Mouse (Mus musculus): Measurements from ENCODE around the gene Qsox1. TPM values are rescaled to one million over a fixed set of nuclear protein-coding genes. Genes with fewer than 3 reads are reported as not detected.

The Qsox1 gene
- polyA plus RNA-seq (2012; rRNA removed) = 35.0 and 36.1 TPM in 2 replicates

- TF ChIP-seq POLR2A (IDR thresholded peaks at IDR 0.05; ENCODE audit: borderline replicate concordance, extremely low read depth, insufficient read depth, insufficient read length, poor library complexity, severe bottlenecking) (no peak; the same call in 1 of the 2 replicates), CTCF (IDR thresholded peaks at IDR 0.05; ENCODE audit: borderline replicate concordance, extremely low read depth, insufficient read depth, insufficient read length) (no peak)
- DNase-seq (ENCODE audit: low read depth) = peak; percentile 94
These were observed at the start of gene Qsox1 for GRCm38 (mm10) chr1:155812581-155813499. Gene Qsox1 (minus strand): TSS chr1:155812889.

DNA sequence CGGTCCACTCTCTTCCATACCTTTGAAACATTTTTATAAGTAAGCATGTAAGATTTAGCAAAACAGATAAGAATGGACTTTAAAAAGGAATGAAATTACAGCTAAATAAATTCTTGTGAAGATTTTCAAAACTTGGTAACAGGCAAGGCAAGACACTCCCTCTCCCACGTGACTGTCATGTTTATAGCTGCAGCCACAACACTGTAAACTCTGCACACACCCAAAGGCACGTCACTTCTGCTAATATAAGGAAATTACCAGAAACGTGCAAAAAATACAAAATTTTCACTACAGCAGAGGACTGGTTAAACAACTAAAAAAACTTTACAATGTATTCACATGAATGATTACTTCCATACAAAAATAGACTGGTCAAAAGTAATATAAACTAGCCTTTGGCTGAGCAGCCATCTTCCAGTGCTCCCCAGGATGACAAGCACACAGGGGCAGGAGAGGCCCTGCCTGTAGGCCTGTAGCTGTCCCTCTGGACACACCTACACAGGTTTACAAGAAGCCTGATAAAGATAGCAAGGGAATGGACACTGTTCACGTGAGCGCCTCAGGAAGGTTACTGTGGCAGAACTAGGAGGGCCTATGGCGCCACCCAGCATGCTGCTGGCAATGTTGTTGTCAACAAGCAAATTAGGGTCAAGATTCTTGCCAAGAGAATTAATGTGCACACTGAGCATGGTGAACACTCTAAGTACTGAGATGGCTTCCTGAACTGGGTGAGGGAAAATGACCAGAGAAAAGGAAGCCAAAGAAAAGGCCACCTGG, 42.4 kb upstream of the Qsox1 start:
- peak; percentile 31 for DNase-seq (ENCODE audit: low read depth)

GRCm38 (mm10) chr1:155853009-155853408, 40.3 kb upstream of the Qsox1 start:
- TF ChIP-seq CTCF (IDR thresholded peaks at IDR 0.05; ENCODE audit: borderline replicate concordance, extremely low read depth, insufficient read depth, insufficient read length) (no peak), POLR2A (IDR thresholded peaks at IDR 0.05; ENCODE audit: borderline replicate concordance, extremely low read depth, insufficient read depth, insufficient read length, poor library complexity, severe bottlenecking) (no peak)
- DNase-seq (ENCODE audit: low read depth) = no peak

More for the DNA sequence above, 42.4 kb upstream of the Qsox1 start:
- TF ChIP-seq CTCF (IDR thresholded peaks at IDR 0.05; ENCODE audit: borderline replicate concordance, extremely low read depth, insufficient read depth, insufficient read length) (no peak), POLR2A (IDR thresholded peaks at IDR 0.05; ENCODE audit: borderline replicate concordance, extremely low read depth, insufficient read depth, insufficient read length, poor library complexity, severe bottlenecking) (no peak)

DNA sequence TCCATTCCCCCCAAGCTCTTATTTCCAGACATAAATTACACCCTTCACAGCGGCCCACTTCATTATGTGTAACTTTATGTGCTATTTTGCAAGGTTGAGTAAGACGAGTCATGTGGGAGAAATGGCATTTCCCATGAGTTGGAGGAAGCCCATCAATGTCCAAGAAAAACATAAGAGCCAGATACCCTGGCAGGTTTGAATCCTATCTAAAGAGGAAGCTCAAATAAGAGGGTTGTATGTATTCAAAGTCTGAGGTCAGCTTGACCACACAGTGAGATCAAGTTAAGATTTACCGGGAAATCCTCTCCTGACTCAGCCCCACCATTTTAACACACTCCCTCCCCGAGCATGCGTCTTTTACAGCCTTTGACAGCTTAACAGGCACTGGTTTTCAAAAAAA, 31.5 kb upstream of the Qsox1 start:
- DNase-seq (ENCODE audit: low read depth) = no peak
- TF ChIP-seq POLR2A (IDR thresholded peaks at IDR 0.05; ENCODE audit: borderline replicate concordance, extremely low read depth, insufficient read depth, insufficient read length, poor library complexity, severe bottlenecking) = no peak
- no peak for TF ChIP-seq CTCF (IDR thresholded peaks at IDR 0.05; ENCODE audit: borderline replicate concordance, extremely low read depth, insufficient read depth, insufficient read length)

DNA sequence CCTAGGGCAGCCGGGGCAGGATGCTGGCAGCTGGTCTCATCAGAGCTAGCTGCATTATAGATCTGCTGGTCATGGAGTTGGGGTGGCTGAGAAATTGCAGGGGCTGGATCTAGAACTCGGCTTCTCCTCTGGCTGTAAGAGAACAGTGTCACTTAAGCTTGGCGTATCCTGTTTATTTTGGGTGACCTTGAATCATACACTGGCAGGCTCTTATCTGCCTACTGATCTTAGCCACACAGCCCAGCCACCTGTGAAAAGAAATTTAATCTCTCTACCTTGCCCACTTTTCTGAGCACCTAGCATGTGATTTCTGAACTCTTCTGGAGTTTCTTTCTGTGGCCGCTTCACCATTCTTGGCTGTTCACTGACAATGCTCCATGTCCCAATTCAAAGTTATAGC, 30.8 kb upstream of the Qsox1 start:
- no peak for TF ChIP-seq POLR2A (IDR thresholded peaks at IDR 0.05; ENCODE audit: borderline replicate concordance, extremely low read depth, insufficient read depth, insufficient read length, poor library complexity, severe bottlenecking)
- no peak for TF ChIP-seq CTCF (IDR thresholded peaks at IDR 0.05; ENCODE audit: borderline replicate concordance, extremely low read depth, insufficient read depth, insufficient read length)
- DNase-seq (ENCODE audit: low read depth) = no peak

DNA sequence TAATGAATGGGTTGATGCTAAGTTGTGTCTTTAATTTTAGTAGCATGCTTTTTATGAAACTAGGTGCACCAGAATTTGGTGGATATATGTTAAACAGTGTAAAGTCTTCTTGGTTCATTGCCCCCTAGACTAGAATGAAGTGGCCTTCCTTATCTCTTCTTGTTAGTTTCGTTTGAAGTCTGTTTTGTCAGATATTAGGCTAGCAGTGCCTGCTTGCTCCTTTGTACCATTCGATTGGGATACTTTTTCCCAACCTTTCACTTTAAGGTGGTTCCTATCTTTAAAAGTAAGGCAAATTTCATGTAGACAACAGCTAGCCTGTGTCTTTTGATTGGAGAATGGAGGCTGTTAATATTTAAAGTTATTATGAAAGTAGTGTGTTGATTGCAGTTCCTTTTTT, 23.0 kb upstream of the Qsox1 start:
- no peak for DNase-seq (ENCODE audit: low read depth)
- TF ChIP-seq CTCF (IDR thresholded peaks at IDR 0.05; ENCODE audit: borderline replicate concordance, extremely low read depth, insufficient read depth, insufficient read length) (no peak), POLR2A (IDR thresholded peaks at IDR 0.05; ENCODE audit: borderline replicate concordance, extremely low read depth, insufficient read depth, insufficient read length, poor library complexity, severe bottlenecking) (no peak)

DNA sequence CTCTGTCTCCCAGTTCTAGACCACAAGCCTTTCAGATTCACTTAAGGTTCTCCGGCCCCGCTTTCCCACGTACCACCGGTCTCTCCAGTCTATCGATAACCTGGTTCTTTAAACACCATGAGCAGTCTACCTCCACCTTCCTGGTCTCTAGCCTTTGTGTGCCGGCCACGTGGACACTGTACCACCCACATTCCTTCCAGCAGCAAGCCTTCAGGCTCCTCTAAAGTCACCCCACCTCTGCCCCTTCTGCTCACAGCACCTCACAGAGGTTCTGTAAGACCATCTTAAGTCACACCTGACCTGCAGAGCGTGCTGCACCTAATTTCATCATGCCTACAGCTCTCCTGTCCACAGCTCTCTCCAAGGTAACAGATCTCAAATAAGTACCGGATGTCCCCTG, 20.9 kb upstream of the Qsox1 start:
- no peak for DNase-seq (ENCODE audit: low read depth)

DNA sequence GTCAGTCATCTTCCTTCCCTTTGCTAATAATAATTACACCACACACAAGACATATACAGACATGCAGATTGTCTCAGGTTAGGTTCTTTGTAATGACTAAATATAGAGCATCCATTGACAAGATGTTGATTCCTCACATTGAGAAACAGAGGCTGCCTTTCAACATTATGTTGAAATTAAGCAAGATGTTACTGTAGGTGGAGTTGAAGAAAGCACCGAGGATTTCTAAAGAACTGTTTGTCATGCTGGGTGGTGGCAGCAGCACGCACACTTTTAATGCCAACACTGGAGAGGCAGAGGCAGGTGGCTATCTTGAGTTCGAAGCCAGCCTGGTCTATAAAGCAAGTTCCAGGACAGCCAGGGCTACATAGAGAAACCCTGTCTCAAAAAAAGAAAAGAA, 19.3 kb upstream of the Qsox1 start:
- TF ChIP-seq CTCF (IDR thresholded peaks at IDR 0.05; ENCODE audit: borderline replicate concordance, extremely low read depth, insufficient read depth, insufficient read length) (no peak), POLR2A (IDR thresholded peaks at IDR 0.05; ENCODE audit: borderline replicate concordance, extremely low read depth, insufficient read depth, insufficient read length, poor library complexity, severe bottlenecking) (no peak)
- DNase-seq (ENCODE audit: low read depth) = no peak

More for the DNA sequence above, 20.9 kb upstream of the Qsox1 start:
- TF ChIP-seq CTCF (IDR thresholded peaks at IDR 0.05; ENCODE audit: borderline replicate concordance, extremely low read depth, insufficient read depth, insufficient read length) = no peak

- no peak for TF ChIP-seq CTCF (IDR thresholded peaks at IDR 0.05; ENCODE audit: borderline replicate concordance, extremely low read depth, insufficient read depth, insufficient read length)
- no peak for TF ChIP-seq POLR2A (IDR thresholded peaks at IDR 0.05; ENCODE audit: borderline replicate concordance, extremely low read depth, insufficient read depth, insufficient read length, poor library complexity, severe bottlenecking)
- no peak for DNase-seq (ENCODE audit: low read depth)
These were observed 18.2 kb upstream of the Qsox1 start for GRCm38 (mm10) chr1:155830861-155831260.

- DNase-seq (ENCODE audit: low read depth) = no peak
- TF ChIP-seq CTCF (IDR thresholded peaks at IDR 0.05; ENCODE audit: borderline replicate concordance, extremely low read depth, insufficient read depth, insufficient read length) (no peak), POLR2A (IDR thresholded peaks at IDR 0.05; ENCODE audit: borderline replicate concordance, extremely low read depth, insufficient read depth, insufficient read length, poor library complexity, severe bottlenecking) (no peak)
These were observed 15.1 kb upstream of the Qsox1 start for GRCm38 (mm10) chr1:155827703-155828295.

DNA sequence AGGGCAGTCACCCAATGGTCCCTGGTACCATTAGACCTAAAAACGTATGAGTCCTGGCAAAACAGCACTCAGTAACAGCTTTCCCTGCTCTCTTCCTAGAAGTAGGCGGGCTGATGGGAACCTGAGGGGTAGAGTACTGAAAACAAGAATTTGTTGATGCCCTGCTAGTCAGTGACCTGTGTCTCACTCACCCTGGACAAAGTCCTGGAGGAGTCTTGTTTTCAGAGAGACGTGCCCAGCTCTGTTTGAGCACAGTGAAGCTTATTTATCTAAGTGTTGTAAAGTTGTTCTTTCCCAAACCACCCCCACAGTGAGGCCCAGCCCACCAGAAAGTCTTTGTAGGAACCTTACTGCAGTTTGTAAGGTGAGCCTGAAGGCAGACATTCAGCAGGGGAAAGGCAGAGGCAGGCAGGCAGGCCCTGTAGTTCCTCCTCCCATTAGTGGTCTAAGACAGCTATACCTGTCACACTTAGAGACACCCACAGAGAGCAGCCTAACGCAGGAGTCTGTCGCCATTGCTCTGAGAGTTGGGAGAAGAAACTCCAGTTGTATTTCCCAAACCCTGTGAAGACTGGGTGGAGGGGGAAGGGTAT, 14.2 kb upstream of the Qsox1 start:
- no peak for DNase-seq (ENCODE audit: low read depth)
- no peak for TF ChIP-seq CTCF (IDR thresholded peaks at IDR 0.05; ENCODE audit: borderline replicate concordance, extremely low read depth, insufficient read depth, insufficient read length)
- TF ChIP-seq POLR2A (IDR thresholded peaks at IDR 0.05; ENCODE audit: borderline replicate concordance, extremely low read depth, insufficient read depth, insufficient read length, poor library complexity, severe bottlenecking) = no peak

Data from brain, embryonic 14.5 days (tissue).